ENCODE assay signal across 9 mouse cellular contexts in genomic region chr11:102040138-102040524, GRCm38 (mm10). TPM values are rescaled to one million over a fixed set of nuclear protein-coding genes. Genes with fewer than 3 reads are reported as not detected.
DNase-seq lines count a peak whose midpoint lies in the region; ATAC-seq and TF ChIP-seq lines count a peak whose summit lies in the region.
"Had no signal": no experiment of that assay in that cellular context is flagged by ENCODE, and none has a peak within 500 bp of the region (broad histone marks: within the 10 kb centered on the region; RNA-seq: fewer than 3 reads in every experiment).

No protein-coding gene starts in this region.

- H3K36me3 ChIP-seq in ES-E14 (ENCODE audit: control insufficient read depth, insufficient read depth, low read length, poor library complexity, severe bottlenecking): no peaks in the 10 kb centered on the region
- no peaks in the 10 kb centered on the region for H3K36me3 ChIP-seq in forebrain, embryonic 12.5 days (replicated peaks)
- no peaks in the 10 kb centered on the region for H3K36me3 ChIP-seq in lung, embryonic 15.5 days

- DNase-seq in ES-E14 (ENCODE audit: low read depth, low spot score): peak; percentile 93
- DNase-seq in c-Kit-positive CD71-negative TER-119-negative erythroid progenitor cells, embryonic 14.5 days (ENCODE audit: low read depth): peak; percentile 77
- DNase-seq in heart, postnatal 25 days (ENCODE audit: low spot score): peak; percentile 78
- DNase-seq in layer of hippocampus, adult 11-12 months (ENCODE audit: low spot score): peak; percentile 84
- DNase-seq in retina, adult 2 months (ENCODE audit: low read depth, low spot score): peak; percentile 41
- peak; percentile 71 to 82 for DNase-seq in urinary bladder, adult 18-20 months (ENCODE audit: low spot score in 2 of 2)

- no peak overlapping the region for H3K4me3 ChIP-seq in ES-E14 (ENCODE audit: insufficient read depth in 1 of 2, low read depth in 1 of 2, low read length in 2 of 2, poor library complexity in 1 of 2, severe bottlenecking in 1 of 2)
- H3K4me3 ChIP-seq in forebrain, embryonic 12.5 days (replicated peaks): no peak overlapping the region
- no peak overlapping the region for H3K4me3 ChIP-seq in lung, embryonic 15.5 days

- no peaks in the 10 kb centered on the region; a peak in 1 of 4 replicates for H3K4me1 ChIP-seq in ES-E14 (ENCODE audit: control insufficient read depth in 2 of 2, insufficient read depth in 2 of 2, low read length in 2 of 2, poor library complexity in 1 of 2)
- H3K4me1 ChIP-seq in forebrain, embryonic 12.5 days: no peaks in the 10 kb centered on the region
- peaks cover 6% of the 10 kb centered on the region; the same call in 1 of the 2 replicates for H3K4me1 ChIP-seq in lung, embryonic 15.5 days

- intact Hi-C loops in heart, postnatal 25 days (cut with DNase I): loop anchor here (1.0 to 10.0 kb wide), 3 partner anchors 54 to 1075 kb away; no protein-coding TSS in a partner anchor

- no peak overlapping the region for H3K9ac ChIP-seq in ES-E14 (ENCODE audit: insufficient read depth, low read depth, low read length, poor library complexity, severe bottlenecking)
- H3K9ac ChIP-seq in forebrain, embryonic 12.5 days: no peak overlapping the region
- no peak overlapping the region for H3K9ac ChIP-seq in lung, embryonic 15.5 days

- H3K9me3 ChIP-seq in ES-E14 (ENCODE audit: control insufficient read depth, insufficient read depth, low read depth, low read length): no peaks in the 10 kb centered on the region
- peaks cover 5% of the 10 kb centered on the region for H3K9me3 ChIP-seq in forebrain, embryonic 12.5 days
- H3K9me3 ChIP-seq in lung, embryonic 15.5 days: no peaks in the 10 kb centered on the region

- 0 out of 2 replicates have a peak, but pooled peaks cover 2% of the 10 kb centered on the region for H3K27me3 ChIP-seq in forebrain, embryonic 12.5 days
- H3K27me3 ChIP-seq in lung, embryonic 15.5 days: 0 out of 2 replicates have a peak, but pooled peaks cover 6% of the 10 kb centered on the region

- in situ Hi-C loops in ES-E14 (cut with MboI; ENCODE audit: low sequenced_read_pairs in 2 of 2, unreplicated experiment in 2 of 2): no loop called here

- ATAC-seq in forebrain, embryonic 12.5 days (ENCODE audit: low FRiP score): peak; percentile 75; the same call in 1 of the 2 replicates
- ATAC-seq in lung, embryonic 15.5 days (ENCODE audit: borderline replicate concordance, extremely low read depth, low FRiP score, low TSS enrichment): peak; percentile 89

- H3K4me2 ChIP-seq in forebrain, embryonic 12.5 days: no peak overlapping the region
- H3K4me2 ChIP-seq in lung, embryonic 15.5 days: no peak overlapping the region

- no peak overlapping the region for H3K27ac ChIP-seq in ES-E14 (ENCODE audit: insufficient read depth, low read depth, low read length, poor library complexity, severe bottlenecking)
- no peak overlapping the region for H3K27ac ChIP-seq in forebrain, embryonic 12.5 days
- H3K27ac ChIP-seq in lung, embryonic 15.5 days: no peak overlapping the region
- H3K27ac ChIP-seq: macrophage had no signal

- WGBS in forebrain, embryonic 12.5 days: under 1% methylated on average over 9 of the region's 9 CpGs
- WGBS in lung, embryonic 15.5 days: 1% methylated on average over 9 of the region's 9 CpGs

TF ChIP-seq in ES-E14, 5 proteins besides CTCF, POLR2A, EP300 and RAD21:
- TF ChIP-seq MAFK (IDR thresholded peaks at IDR 0.05; ENCODE audit: insufficient read depth, low read depth, low read length) (no peak), ZC3H11A (IDR thresholded peaks at IDR 0.05; ENCODE audit: borderline replicate concordance, low read depth, low read length) (no peak; the same call in 1 of the 2 replicates), HCFC1 (IDR thresholded peaks at IDR 0.05; ENCODE audit: borderline replicate concordance, insufficient read depth, low read length) (no peak), CHD2 (IDR thresholded peaks at IDR 0.05; ENCODE audit: low read depth, low read length) (no peak), ZNF384 (IDR thresholded peaks at IDR 0.05; ENCODE audit: low read depth, low read length) (no peak)
TF ChIP-seq in ES-E14: peak in this region for 0.

RNA-seq across cellular contexts. Expression of gene Cd300lg, which starts 1.2 kb away (rescaled TPM):
- total RNA-seq in ES-E14 (2012; rRNA removed): not detected in 2 replicates
- polyA plus RNA-seq in forebrain, embryonic 12.5 days (2016; fragmentation: Nextera tagmentation; extraction: Ambion mirVana): 0.17 and 0.23 TPM in 2 replicates
- 10 to 100 TPM; 50.1 to 62.2 TPM for total RNA-seq in heart, postnatal 25 days (2021)
- polyA plus RNA-seq in lung, embryonic 15.5 days (2015; fragmentation: Nextera tagmentation; extraction: Ambion mirVana): 0.59 and 0.63 TPM in 2 replicates

RNA-seq across cellular contexts. Expression of gene Mpp3, which starts 11.9 kb away (rescaled TPM):
- total RNA-seq in ES-E14 (2012; rRNA removed): 5.2 and 7.5 TPM in 2 replicates
- 35.7 and 37.6 TPM in 2 replicates for polyA plus RNA-seq in forebrain, embryonic 12.5 days (2016; fragmentation: Nextera tagmentation; extraction: Ambion mirVana)
- total RNA-seq in heart, postnatal 25 days (2021): 1 to 10 TPM; 1.9 to 2.1 TPM
- polyA plus RNA-seq in lung, embryonic 15.5 days (2015; fragmentation: Nextera tagmentation; extraction: Ambion mirVana): 3.8 and 3.9 TPM in 2 replicates
- polyA plus RNA-seq: macrophage had no signal

RNA-seq across cellular contexts. Expression of gene Mpp2, which starts 48.2 kb away (rescaled TPM):
- total RNA-seq in ES-E14 (2012; rRNA removed): 0.94 and 1.2 TPM in 2 replicates
- 24.9 and 27.9 TPM in 2 replicates for polyA plus RNA-seq in forebrain, embryonic 12.5 days (2016; fragmentation: Nextera tagmentation; extraction: Ambion mirVana)
- total RNA-seq in heart, postnatal 25 days (2021): 1 to 10 TPM; 2.3 to 2.7 TPM
- 5.8 and 6.9 TPM in 2 replicates for polyA plus RNA-seq in lung, embryonic 15.5 days (2015; fragmentation: Nextera tagmentation; extraction: Ambion mirVana)
- polyA plus RNA-seq: macrophage had no signal

RNA-seq across cellular contexts. Expression of gene Dusp3, which starts 53.3 kb away (rescaled TPM):
- total RNA-seq in ES-E14 (2012; rRNA removed): 12.8 and 14.8 TPM in 2 replicates
- polyA plus RNA-seq in forebrain, embryonic 12.5 days (2016; fragmentation: Nextera tagmentation; extraction: Ambion mirVana): 9.0 and 9.8 TPM in 2 replicates
- total RNA-seq in heart, postnatal 25 days (2021): 100 to 1,000 TPM; 115 to 122 TPM
- polyA plus RNA-seq in lung, embryonic 15.5 days (2015; fragmentation: Nextera tagmentation; extraction: Ambion mirVana): 18.8 and 20.0 TPM in 2 replicates

RNA-seq across cellular contexts. Expression of gene Cfap97d1, which starts 56.1 kb away (rescaled TPM):
- not detected in 2 replicates for total RNA-seq in ES-E14 (2012; rRNA removed)
- polyA plus RNA-seq in forebrain, embryonic 12.5 days (2016; fragmentation: Nextera tagmentation; extraction: Ambion mirVana): not detected in 2 replicates
- not detected for total RNA-seq in heart, postnatal 25 days (2021)
- polyA plus RNA-seq in lung, embryonic 15.5 days (2015; fragmentation: Nextera tagmentation; extraction: Ambion mirVana): not detected in 2 replicates
- polyA plus RNA-seq: macrophage had no signal

Comparison
In these comparisons a context has a peak if more than half of its experiments do, and no peak if none do; other contexts are left out.
1. DNase-seq: peak in every context shown above with its lines; median percentile 93 in ES-E14; 84 in layer of hippocampus, adult 11-12 months; 78 in heart, postnatal 25 days; 77 in c-Kit-positive CD71-negative TER-119-negative erythroid progenitor cells, embryonic 14.5 days; 76 in urinary bladder, adult 18-20 months; 41 in retina, adult 2 months.
2. RNA of gene Cd300lg, which starts 1.2 kb away (total RNA-seq): 50.1 to 62.2 TPM in heart, postnatal 25 days; not detected in ES-E14; every median in the first group is over 10 times any median in the second.